Mouse (Mus musculus) intestine, embryonic 14.5 days (tissue): Measurements from ENCODE around the gene Ap1b1. TPM values are rescaled to one million over a fixed set of nuclear protein-coding genes. Genes with fewer than 3 reads are reported as not detected.

Source experiments
- ATAC-seq: fragments of 200-750 bp; cut with Nextera tagmentation; replicated peaks from 2 replicates; pipeline ENCODE4 v1.8.0; 2017; ENCODE audit warnings: low read depth, moderate number of reproducible peaks, moderate TSS enrichment, moderate library complexity; ENCODE audit not compliant: low FRiP score, low TSS enrichment
- DNase-seq: peaks from one replicate; pipeline ENCODE4 v3.0.0-alpha.2; 2018; ENCODE audit warnings: low spot score
- H3K27ac ChIP-seq: fragments of 300-500 bp; sonication (generic); 2 replicates; pipeline ENCODE4 v1.5.1; 2014; ENCODE audit warnings: low read depth, mild to moderate bottlenecking, control low read depth
- H3K27me3 ChIP-seq: fragments of 300-500 bp; sonication (generic); replicated peaks from 2 replicates; pipeline ENCODE4 v1.6.1; 2014; ENCODE audit warnings: low read length, control low read depth; ENCODE audit not compliant: control insufficient read depth, insufficient read depth
- H3K36me3 ChIP-seq: fragments of 300-500 bp; sonication (generic); 2 replicates; pipeline ENCODE4 v1.6.1; 2014; ENCODE audit warnings: low read length, control low read depth; ENCODE audit not compliant: control insufficient read depth, insufficient read depth
- H3K4me1 ChIP-seq: fragments of 300-500 bp; sonication (generic); replicated peaks from 2 replicates; pipeline ENCODE4 v1.6.1; 2014; ENCODE audit warnings: low read length, control low read depth, mixed read lengths; ENCODE audit not compliant: control insufficient read depth, insufficient read depth
- H3K4me2 ChIP-seq: fragments of 300-500 bp; sonication (generic); 2 replicates; pipeline ENCODE4 v1.6.1; 2014; ENCODE audit warnings: low read length
- H3K4me3 ChIP-seq: fragments of 300-500 bp; sonication (generic); 2 replicates; pipeline ENCODE4 v1.5.1; 2014; ENCODE audit warnings: low read depth, low read length, control low read depth, mixed read lengths
- H3K9ac ChIP-seq: fragments of 300-500 bp; sonication (generic); 2 replicates; pipeline ENCODE4 v1.6.1; 2014; ENCODE audit warnings: mild to moderate bottlenecking, low read length
- H3K9me3 ChIP-seq: fragments of 300-500 bp; sonication (generic); 2 replicates; pipeline ENCODE4 v1.6.1; 2016; ENCODE audit warnings: low read length, control low read depth; ENCODE audit not compliant: control insufficient read depth
- WGBS: fragments of 180-500 bp; shearing (Covaris S2); extraction: QIAGEN DNeasy Blood & Tissue Kit; methylation state at CpG from one replicate; pipeline ENCODE4 v1.1.7; 2014; 5-methylcytosine and 5-hydroxymethylcytosine counted together
- polyA plus RNA-seq: library from polyadenylated mRNA; unstranded; fragments of >200 nt; fragmentation: Nextera tagmentation; extraction: Ambion mirVana; gene quantifications from 2 replicates; pipeline ENCODE4 v1.2.1, GENCODE M21; 2014

The Ap1b1 gene
- polyA plus RNA-seq, 1 experiment from 2014 or later = 58.9 TPM

DNA sequence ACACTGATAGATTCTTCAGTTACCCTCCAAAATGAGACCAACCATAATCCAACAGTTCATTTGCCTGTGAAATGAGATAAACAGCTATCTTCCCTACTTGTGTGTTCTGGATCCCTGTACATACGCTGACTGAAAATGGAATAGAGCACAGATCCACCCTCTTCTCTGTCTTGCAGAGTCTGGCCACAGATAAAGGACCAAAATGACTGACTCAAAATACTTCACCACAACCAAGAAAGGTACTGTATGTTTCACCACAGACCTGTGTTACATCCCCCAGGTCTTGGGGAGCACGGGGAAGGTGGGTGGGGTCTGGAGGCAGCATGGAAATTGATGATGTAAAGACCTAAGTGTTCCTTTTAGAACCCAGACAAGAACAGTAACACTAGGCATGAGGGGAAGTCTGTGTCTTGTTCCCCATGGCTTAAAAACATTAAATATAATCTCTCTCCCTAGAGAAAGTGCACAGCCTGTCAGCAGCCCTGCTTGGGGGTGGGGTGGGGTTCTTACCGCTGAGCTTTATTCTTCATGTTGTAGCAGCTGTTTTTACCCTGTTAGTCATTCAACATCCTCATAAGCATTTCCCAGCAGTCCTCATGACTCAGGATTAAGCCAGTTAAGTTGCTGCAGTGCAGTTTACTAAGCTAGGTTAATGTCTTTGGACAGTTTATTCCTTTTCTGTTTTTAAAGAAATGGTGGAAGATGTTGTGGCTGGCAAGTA lies 22.9 kb downstream of the Ap1b1 start:
- Histone ChIP-seq H3K9ac (no peak overlapping the region), H3K9me3 (no peaks in the 10 kb centered on the region), H3K36me3 (peaks cover 18% of the 10 kb centered on the region; the same call in 1 of the 2 replicates), H3K4me1 (no peaks in the 10 kb centered on the region), H3K4me3 (no peak overlapping the region), H3K4me2 (no peak overlapping the region), H3K27me3 (no peaks in the 10 kb centered on the region), H3K27ac (no peak overlapping the region)
- ATAC-seq (no peak), DNase-seq (no peak)
- WGBS = 91% methylated on average over 3 of the region's 3 CpGs

- no peak for DNase-seq
- H3K4me2 ChIP-seq = no peak overlapping the region
- H3K36me3 ChIP-seq = peaks cover 24% of the 10 kb centered on the region
- no peak overlapping the region for H3K9ac ChIP-seq
- H3K4me1 ChIP-seq = no peaks in the 10 kb centered on the region
- no peaks in the 10 kb centered on the region for H3K27me3 ChIP-seq
- 97% methylated on average over 1 of the region's 1 CpGs for WGBS
- H3K27ac ChIP-seq = no peak overlapping the region
- no peaks in the 10 kb centered on the region for H3K9me3 ChIP-seq
- H3K4me3 ChIP-seq = no peak overlapping the region
- no peak for ATAC-seq
Observed at GRCm38 (mm10) chr11:5010205-5010604, 23.6 kb downstream of the Ap1b1 start.

GRCm38 (mm10) chr11:5011480-5011879 lies 24.9 kb downstream of the Ap1b1 start:
- ATAC-seq (no peak), DNase-seq (no peak)
- Histone ChIP-seq H3K4me1 (no peaks in the 10 kb centered on the region), H3K27ac (no peak overlapping the region), H3K4me3 (no peak overlapping the region), H3K9ac (no peak overlapping the region), H3K4me2 (no peak overlapping the region), H3K27me3 (no peaks in the 10 kb centered on the region), H3K36me3 (peaks cover 35% of the 10 kb centered on the region), H3K9me3 (no peaks in the 10 kb centered on the region)
- WGBS = 67% methylated on average over 1 of the region's 1 CpGs

DNA sequence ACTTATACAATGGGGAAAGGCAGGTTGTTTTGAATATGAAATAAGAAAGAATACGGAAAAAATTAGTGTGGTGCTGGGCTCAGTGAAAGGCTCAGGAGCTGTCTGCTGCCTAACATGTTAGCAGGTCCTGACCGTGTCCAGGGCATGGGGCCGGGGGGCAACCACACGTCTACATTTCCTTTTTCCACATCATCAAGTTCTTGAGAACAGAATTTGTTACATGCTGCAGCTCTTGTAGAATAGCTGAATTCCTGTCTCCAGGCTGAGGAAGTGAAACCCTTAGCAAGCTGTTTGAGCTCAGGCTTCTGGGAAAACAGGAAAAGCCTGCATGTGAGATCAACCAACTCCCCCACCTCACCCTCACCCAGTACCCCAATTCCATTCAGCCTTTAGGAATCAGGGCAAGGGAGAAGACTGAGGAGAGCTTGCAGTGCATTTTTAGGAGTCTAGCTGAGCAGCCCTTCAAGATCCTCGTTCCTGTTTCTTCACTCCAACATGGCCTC lies 25.6 kb downstream of the Ap1b1 start:
- no peak for DNase-seq
- no peak for ATAC-seq
- Histone ChIP-seq H3K4me3 (no peak overlapping the region), H3K4me2 (no peak overlapping the region), H3K36me3 (peaks cover 43% of the 10 kb centered on the region), H3K4me1 (no peaks in the 10 kb centered on the region), H3K9ac (no peak overlapping the region), H3K27ac (no peak overlapping the region), H3K27me3 (no peaks in the 10 kb centered on the region), H3K9me3 (no peaks in the 10 kb centered on the region)
- 85% methylated on average over 5 of the region's 5 CpGs for WGBS

DNA sequence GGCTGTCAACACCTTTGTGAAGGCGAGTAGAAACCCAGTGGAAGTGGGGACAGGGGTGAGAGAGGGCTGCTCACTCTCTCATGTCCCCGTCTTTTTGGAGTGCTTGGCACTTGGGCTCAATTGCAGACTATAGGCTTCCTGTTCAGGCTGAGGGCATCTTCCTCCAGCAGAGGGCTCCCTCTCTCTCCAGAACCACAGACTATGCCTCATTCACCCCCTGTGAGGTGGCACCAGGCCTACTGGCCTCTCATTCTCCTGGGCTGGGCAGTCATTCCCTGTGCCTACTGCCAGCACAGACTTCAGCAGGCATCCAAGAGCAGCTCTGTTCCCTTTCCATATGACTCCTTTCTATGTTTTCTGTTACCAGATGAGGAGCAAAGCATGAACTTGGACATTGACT lies 29.1 kb downstream of the Ap1b1 start:
- 55% methylated on average over 2 of the region's 2 CpGs for WGBS

GRCm38 (mm10) chr11:5016286-5016685 lies 29.7 kb downstream of the Ap1b1 start:
- H3K9ac ChIP-seq = no peak overlapping the region
- H3K4me1 ChIP-seq = no peaks in the 10 kb centered on the region
- no peak overlapping the region for H3K4me2 ChIP-seq
- WGBS = 90% methylated on average over 5 of the region's 5 CpGs
- no peaks in the 10 kb centered on the region for H3K27me3 ChIP-seq
- peaks cover 74% of the 10 kb centered on the region for H3K36me3 ChIP-seq
- ATAC-seq (no peak), DNase-seq (no peak)
- H3K9me3 ChIP-seq = no peaks in the 10 kb centered on the region
- H3K4me3 ChIP-seq = no peak overlapping the region
- no peak overlapping the region for H3K27ac ChIP-seq

More for the DNA sequence above, 29.1 kb downstream of the Ap1b1 start:
- no peak overlapping the region for H3K4me3 ChIP-seq
- no peak overlapping the region for H3K4me2 ChIP-seq
- H3K9ac ChIP-seq = no peak overlapping the region
- H3K36me3 ChIP-seq = peaks cover 73% of the 10 kb centered on the region
- H3K27ac ChIP-seq = no peak overlapping the region
- H3K27me3 ChIP-seq = no peaks in the 10 kb centered on the region
- H3K9me3 ChIP-seq = no peaks in the 10 kb centered on the region
- DNase-seq (peak; percentile 53), ATAC-seq (no peak)
- H3K4me1 ChIP-seq = no peaks in the 10 kb centered on the region

GRCm38 (mm10) chr11:5017506-5017905 lies 30.9 kb downstream of the Ap1b1 start:
- DNase-seq = no peak
- ATAC-seq = no peak
- no peak overlapping the region for H3K4me2 ChIP-seq
- 68% methylated on average over 6 of the region's 6 CpGs for WGBS
- H3K9ac ChIP-seq = no peak overlapping the region
- H3K4me3 ChIP-seq = no peak overlapping the region
- no peaks in the 10 kb centered on the region for H3K9me3 ChIP-seq
- H3K36me3 ChIP-seq = peaks cover 70% of the 10 kb centered on the region
- H3K4me1 ChIP-seq = no peaks in the 10 kb centered on the region
- no peaks in the 10 kb centered on the region for H3K27me3 ChIP-seq
- H3K27ac ChIP-seq = no peak overlapping the region

GRCm38 (mm10) chr11:5025108-5025507 lies 38.5 kb downstream of the Ap1b1 start:
- DNase-seq (no peak), ATAC-seq (no peak)
- Histone ChIP-seq H3K9ac (no peak overlapping the region), H3K36me3 (peaks cover 69% of the 10 kb centered on the region), H3K4me3 (no peak overlapping the region), H3K9me3 (no peaks in the 10 kb centered on the region), H3K4me1 (no peaks in the 10 kb centered on the region), H3K4me2 (no peak overlapping the region), H3K27me3 (no peaks in the 10 kb centered on the region), H3K27ac (no peak overlapping the region)
- 97% methylated on average over 1 of the region's 1 CpGs for WGBS

DNA sequence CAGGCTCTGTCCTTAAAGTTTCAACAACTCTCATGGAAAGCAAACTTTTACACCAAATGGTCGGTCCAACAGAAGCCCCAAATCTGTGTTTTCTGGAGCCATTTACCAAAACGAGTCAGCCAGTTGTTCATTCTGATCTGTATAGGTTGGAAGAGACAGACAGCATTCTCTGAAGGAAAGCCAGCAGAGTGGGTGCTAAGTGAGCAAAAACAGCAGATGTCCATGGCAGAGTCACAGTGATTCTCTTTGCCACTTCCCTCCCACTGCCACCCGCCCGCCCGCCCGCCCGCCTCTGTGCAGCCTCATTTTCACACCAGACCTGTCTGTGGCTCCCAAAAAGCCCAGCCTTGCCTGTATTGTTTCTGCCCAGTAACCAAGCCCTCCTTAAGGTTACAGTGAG lies 41.6 kb downstream of the Ap1b1 start:
- Histone ChIP-seq H3K4me1 (no peaks in the 10 kb centered on the region), H3K9ac (no peak overlapping the region), H3K4me2 (no peak overlapping the region), H3K27ac (no peak overlapping the region), H3K9me3 (no peaks in the 10 kb centered on the region), H3K27me3 (no peaks in the 10 kb centered on the region), H3K4me3 (no peak overlapping the region), H3K36me3 (peaks cover 83% of the 10 kb centered on the region)
- 97% methylated on average over 7 of the region's 7 CpGs for WGBS
- ATAC-seq (no peak), DNase-seq (no peak)
